Mouse (Mus musculus) heart, adult 2 months (tissue): ENCODE data around the gene Olfr114.

Source experiments
- CTCF ChIP-seq: fragments of 200-600 bp; IDR thresholded peaks from 2 replicates; pipeline ENCODE4 v1.8.1; 2022; ENCODE audit warnings: antibody characterized with exemption, mild to moderate bottlenecking, moderate library complexity
- EP300 ChIP-seq: fragments of 200-500 bp; IDR thresholded peaks from 2 replicates; pipeline ENCODE4 v1.6.1; 2011; ENCODE audit warnings: low read depth, low read length, control low read depth; ENCODE audit not compliant: insufficient read depth
- POLR2A ChIP-seq: fragments of 200-500 bp; IDR thresholded peaks from 2 replicates; pipeline ENCODE4 v1.6.1; 2011; ENCODE audit warnings: mild to moderate bottlenecking, low read depth, low read length, control low read depth; ENCODE audit not compliant: insufficient read depth

- TF ChIP-seq EP300 (no peak), POLR2A (no peak), CTCF (no peak)
These were observed 48.6 kb downstream of the Olfr114 start for GRCm38 (mm10) chr17:37543800-37544435.
